Mouse (Mus musculus): ENCODE data around the gene Gm17018. TPM values are rescaled to one million over a fixed set of nuclear protein-coding genes. Genes with fewer than 3 reads are reported as not detected.
A peak's percentile ranks its signal among the peaks of the same experiment; 100 is the strongest.

Gm17018 gene
- polyA plus RNA-seq, 1 experiment from 2014 or later, result 54.3 TPM

GRCm38 (mm10) chr19:45621061-45621460 is 60.6 kb downstream of the Gm17018 start:
- no peak for DNase-seq (ENCODE audit: low spot score)

GRCm38 (mm10) chr19:45622144-45622543 is 61.7 kb downstream of the Gm17018 start:
- DNase-seq (ENCODE audit: low spot score), result no peak

GRCm38 (mm10) chr19:45623710-45624109 is 63.3 kb downstream of the Gm17018 start:
- no peak for DNase-seq (ENCODE audit: low spot score)

GRCm38 (mm10) chr19:45627036-45627435 is 66.6 kb downstream of the Gm17018 start:
- DNase-seq (ENCODE audit: low spot score), result no peak

GRCm38 (mm10) chr19:45628649-45629048 is 68.2 kb downstream of the Gm17018 start:
- DNase-seq (ENCODE audit: low spot score), result no peak

- peak; percentile 63 for DNase-seq (ENCODE audit: low spot score)
These were observed 68.8 kb downstream of the Gm17018 start for GRCm38 (mm10) chr19:45629219-45629618.

Other genes starting within 250 kb of the Gm17018 start
- 27.2 and 28.5 TPM in 2 replicates for gene Btrc, start 196.9 kb upstream of the Gm17018 start, polyA plus RNA-seq (2015; fragmentation: Nextera tagmentation; extraction: Ambion mirVana)
- gene Poll, start 84 bp upstream of the Gm17018 start, polyA plus RNA-seq (2015; fragmentation: Nextera tagmentation; extraction: Ambion mirVana), result 5.1 and 5.7 TPM in 2 replicates
- gene Fbxw4, start 99.7 kb downstream of the Gm17018 start, polyA plus RNA-seq (2015; fragmentation: Nextera tagmentation; extraction: Ambion mirVana), result 23.0 and 24.5 TPM in 2 replicates
- gene Fgf8, start 182.3 kb downstream of the Gm17018 start, polyA plus RNA-seq (2015; fragmentation: Nextera tagmentation; extraction: Ambion mirVana), result 0.17 and 0.19 TPM in 2 replicates
- gene Npm3, start 189.0 kb downstream of the Gm17018 start, polyA plus RNA-seq (2015; fragmentation: Nextera tagmentation; extraction: Ambion mirVana), result 27.4 and 34.1 TPM in 2 replicates
- 61.0 and 90.5 TPM in 2 replicates for gene Mgea5, start 223.2 kb downstream of the Gm17018 start, polyA plus RNA-seq (2015; fragmentation: Nextera tagmentation; extraction: Ambion mirVana)